Comparison of ENCODE assay signal across 17 mouse cellular contexts in the genomic region with DNA sequence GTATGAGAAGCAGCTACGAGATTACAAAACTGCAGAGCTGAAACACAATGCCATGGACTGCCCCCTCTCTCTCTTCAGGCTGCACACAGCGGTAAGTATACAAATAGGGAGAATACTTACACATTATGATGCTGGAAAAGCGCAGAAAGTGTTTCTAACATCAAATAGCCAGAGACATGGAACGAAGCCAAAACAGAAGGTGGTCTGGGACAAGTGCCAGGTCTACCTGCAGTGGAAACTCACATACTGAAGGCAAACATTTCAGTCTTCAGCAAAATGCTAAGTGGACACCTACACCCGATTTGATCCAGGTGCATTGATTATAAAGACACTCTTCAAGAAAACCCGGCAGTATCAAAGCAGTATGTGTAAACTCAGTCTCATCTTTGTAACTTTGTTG.
DNase-seq lines count a peak whose midpoint lies in the region; ATAC-seq and TF ChIP-seq lines count a peak whose summit lies in the region.
"Had no signal": no experiment of that assay in that cellular context is flagged by ENCODE, and none has a peak within 500 bp of the region (broad histone marks: within the 10 kb centered on the region; RNA-seq: fewer than 3 reads in every experiment).

No protein-coding gene starts in this region.

- H3K4me3 ChIP-seq in kidney, adult 2 months (ENCODE audit: insufficient read depth, low read depth, low read length): no peak overlapping the region
- no peak overlapping the region for H3K4me3 ChIP-seq in kidney, embryonic 14.5 days (ENCODE audit: low read length)
- H3K4me3 ChIP-seq: gastrocnemius, adult 2 months; heart, adult 2 months; layer of hippocampus, adult 2 months; midbrain, embryonic 13.5 days; stomach, embryonic 15.5 days had no signal

- no peaks in the 10 kb centered on the region for H3K9me3 ChIP-seq in kidney, embryonic 14.5 days (ENCODE audit: control insufficient read depth, low read length)
- H3K9me3 ChIP-seq: midbrain, embryonic 13.5 days; stomach, embryonic 15.5 days had no signal

- TF ChIP-seq POLR2A in kidney, adult 2 months (IDR thresholded peaks at IDR 0.05; ENCODE audit: low read depth, low read length): no peak

- no peak overlapping the region for H3K4me2 ChIP-seq in kidney, embryonic 14.5 days (replicated peaks; ENCODE audit: low read depth, low read length)
- H3K4me2 ChIP-seq: midbrain, embryonic 13.5 days; stomach, embryonic 15.5 days had no signal

- H3K36me3 ChIP-seq in kidney, adult 2 months (ENCODE audit: control insufficient read depth, insufficient read depth, low read length): no peaks in the 10 kb centered on the region
- H3K36me3 ChIP-seq in kidney, embryonic 14.5 days (ENCODE audit: control insufficient read depth, insufficient read depth, low read length): no peaks in the 10 kb centered on the region; the same call in 1 of the 2 replicates
- H3K36me3 ChIP-seq: midbrain, embryonic 13.5 days; stomach, embryonic 15.5 days had no signal

- no peak overlapping the region for H3K9ac ChIP-seq in kidney, embryonic 14.5 days (ENCODE audit: low read depth, low read length)
- H3K9ac ChIP-seq: liver, embryonic 14.5 days; midbrain, embryonic 13.5 days; stomach, embryonic 15.5 days had no signal

- peaks cover 11% of the 10 kb centered on the region; the same call in 1 of the 2 replicates for H3K4me1 ChIP-seq in kidney, adult 2 months (ENCODE audit: control insufficient read depth, insufficient read depth, low read length)
- no peaks in the 10 kb centered on the region for H3K4me1 ChIP-seq in kidney, embryonic 14.5 days (ENCODE audit: control insufficient read depth, insufficient read depth, low read length)
- H3K4me1 ChIP-seq: stomach, embryonic 15.5 days had no signal

- peak; percentile 66 for DNase-seq in kidney, adult 2 months
- DNase-seq in cerebellum, postnatal 14 days: peak; percentile 65 to 71
- peak; percentile 58 for DNase-seq in kidney, adult 9 months
- DNase-seq in lung, postnatal 10 days: peak; percentile 39
- DNase-seq in Muller cell, postnatal 12 days (ENCODE audit: inconsistent ontology term): no peak
- no peak for DNase-seq in retina, postnatal 1 day
- DNase-seq: gastrocnemius, adult 2 months; heart, adult 2 months; heart, postnatal 14 days; thymus, postnatal 36 days had no signal

- ATAC-seq in kidney, embryonic 14.5 days (ENCODE audit: low FRiP score, low TSS enrichment): no peak
- ATAC-seq in megakaryocyte-erythroid progenitor cell, adult 5-6 weeks (replicated peaks; ENCODE audit: low FRiP score, low TSS enrichment, poor library complexity, severe bottlenecking): no peak
- ATAC-seq: forebrain, embryonic 14.5 days; midbrain, embryonic 13.5 days had no signal

- H3K27me3 ChIP-seq in kidney, adult 2 months (replicated peaks; ENCODE audit: control insufficient read depth, insufficient read depth, low read length): no peaks in the 10 kb centered on the region
- H3K27me3 ChIP-seq in kidney, embryonic 14.5 days (ENCODE audit: control insufficient read depth, insufficient read depth, low read length): no peaks in the 10 kb centered on the region
- H3K27me3 ChIP-seq: midbrain, embryonic 13.5 days; stomach, embryonic 15.5 days had no signal

- 63% methylated on average over 6 of the region's 6 CpGs for WGBS in kidney, adult 2 months
- 86% methylated on average over 6 of the region's 6 CpGs for WGBS in kidney, embryonic 14.5 days

- no peak for TF ChIP-seq CTCF in kidney, adult 2 months (conservative IDR thresholded peaks at IDR 0.05; ENCODE audit: insufficient read depth, insufficient read length, low read depth, low read length)

- H3K27ac ChIP-seq in kidney, adult 2 months (ENCODE audit: insufficient read depth, low read depth, low read length): no peak overlapping the region
- H3K27ac ChIP-seq in kidney, embryonic 14.5 days (ENCODE audit: low read depth, low read length): no peak overlapping the region
- H3K27ac ChIP-seq: gastrocnemius, adult 2 months; heart, adult 2 months; layer of hippocampus, adult 2 months; liver, embryonic 14.5 days; midbrain, embryonic 13.5 days; stomach, embryonic 15.5 days had no signal

Comparison
In these comparisons a context has a peak if more than half of its experiments do, and no peak if none do; other contexts are left out.
1. DNase-seq: peak in kidney, adult 2 months (single experiment), cerebellum, postnatal 14 days (2 of 2), kidney, adult 9 months (single experiment) and lung, postnatal 10 days (single experiment); none in Muller cell, postnatal 12 days (single experiment) and retina, postnatal 1 day (single experiment).